Mouse (Mus musculus) c-Kit-positive CD71-positive TER-119-positive erythroid progenitor cells, embryonic 14.5 days (primary cell): ENCODE results near the gene Klhdc10.

Source experiments
- DNase-seq: peaks from one replicate; pipeline ENCODE4 v3.0.0-alpha.2; 2013; ENCODE audit warnings: low spot score

The Klhdc10 gene

DNA sequence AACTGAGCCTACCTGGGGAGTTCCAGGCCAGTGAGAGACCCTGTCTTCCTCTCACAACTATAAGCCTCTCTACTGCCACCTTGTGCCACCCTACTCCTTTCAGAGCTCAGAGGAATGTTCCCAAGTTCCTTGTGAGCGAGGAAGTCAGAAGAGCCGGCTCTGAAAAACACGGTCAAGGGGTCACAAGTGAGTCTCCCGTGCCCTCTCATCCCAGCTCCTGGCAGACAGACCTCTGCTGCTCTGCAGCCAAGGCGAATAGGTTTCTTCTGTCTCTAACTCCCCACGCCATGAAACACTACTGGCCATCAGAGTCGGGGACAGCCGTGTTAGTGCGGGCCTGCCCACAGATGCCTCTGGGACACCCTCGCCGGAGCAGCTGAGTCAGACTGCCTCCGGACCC, 67.0 kb downstream of the Klhdc10 start:
- DNase-seq: no peak

GRCm38 (mm10) chr6:30469370-30469769, 67.7 kb downstream of the Klhdc10 start:
- no peak for DNase-seq

DNA sequence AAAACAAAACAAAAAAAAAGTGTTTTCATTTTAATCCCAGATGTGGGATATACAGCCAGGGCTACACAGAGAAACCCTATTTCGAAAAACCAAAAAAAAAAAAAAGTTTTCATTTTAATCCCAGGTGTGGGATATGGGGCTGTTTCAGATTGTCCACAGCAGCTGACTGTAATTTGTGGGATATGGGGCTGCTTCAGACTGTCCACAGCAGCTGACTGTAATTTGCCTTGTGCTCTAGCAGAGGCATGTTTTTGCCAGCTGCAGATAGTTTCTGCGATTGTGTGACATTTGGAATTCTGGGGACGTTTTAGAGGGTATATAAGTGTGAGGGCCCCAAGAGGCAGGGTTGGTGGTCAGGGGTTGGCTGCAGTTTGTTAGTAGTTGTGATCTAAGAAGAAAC, 70.0 kb downstream of the Klhdc10 start:
- DNase-seq: no peak

DNA sequence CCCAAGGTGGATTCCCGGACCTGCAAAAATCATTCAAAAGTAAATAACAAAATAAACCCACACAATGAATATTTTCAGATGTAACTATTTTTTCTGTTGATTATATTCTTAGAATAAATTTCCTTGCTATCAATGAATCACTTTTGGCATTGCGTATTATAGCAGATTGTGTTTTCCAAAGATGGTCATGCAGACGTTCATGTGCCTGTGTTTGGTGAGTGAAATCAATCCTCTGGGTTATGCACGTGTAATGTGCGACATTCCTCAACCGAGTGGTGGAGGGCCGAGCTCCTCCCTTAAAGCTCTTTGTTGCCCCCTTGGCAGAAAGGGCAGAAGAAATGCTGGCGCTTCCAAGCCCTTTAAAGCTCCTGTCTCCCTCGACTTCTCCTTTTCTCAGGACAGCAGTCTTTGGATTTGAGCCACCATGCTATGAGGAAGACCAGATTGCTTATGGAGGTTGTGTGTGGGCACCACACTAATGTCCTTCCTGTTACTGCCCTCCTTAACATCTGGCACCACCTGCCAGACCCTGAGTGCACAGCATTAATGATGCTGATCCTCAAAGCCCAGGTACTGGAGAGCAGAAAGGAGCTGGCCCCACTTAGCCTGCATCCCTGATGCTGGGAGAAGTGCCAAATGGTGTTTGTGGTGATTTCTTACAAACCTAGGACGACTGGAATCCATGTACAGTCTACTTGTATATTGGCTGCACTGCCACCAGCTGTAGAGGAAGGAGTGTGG, 74.5 kb downstream of the Klhdc10 start:
- DNase-seq: no peak

GRCm38 (mm10) chr6:30477210-30477714, 75.6 kb downstream of the Klhdc10 start:
- no peak for DNase-seq

- DNase-seq: no peak
Observed at GRCm38 (mm10) chr6:30477784-30478183, 76.1 kb downstream of the Klhdc10 start.

DNA sequence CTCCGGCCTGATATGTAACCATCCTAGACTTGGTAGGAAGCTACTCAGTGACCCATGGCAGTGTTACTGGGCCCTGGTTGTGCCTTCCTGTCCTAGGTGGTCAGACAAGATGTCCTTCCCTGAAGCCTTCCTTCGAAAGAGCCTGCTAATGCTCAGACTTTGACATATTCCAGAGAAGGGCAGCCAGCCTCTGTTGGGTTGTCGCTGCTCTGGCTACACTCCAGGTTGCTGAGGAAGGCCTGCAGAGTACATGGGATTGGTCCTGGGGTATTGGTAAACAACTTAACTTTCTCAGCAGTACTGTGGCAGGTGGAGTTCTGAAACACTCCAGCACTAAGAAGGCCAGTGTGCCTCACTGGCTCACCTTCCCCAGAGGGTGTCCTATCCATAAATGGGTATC, 77.8 kb downstream of the Klhdc10 start:
- DNase-seq: no peak

DNA sequence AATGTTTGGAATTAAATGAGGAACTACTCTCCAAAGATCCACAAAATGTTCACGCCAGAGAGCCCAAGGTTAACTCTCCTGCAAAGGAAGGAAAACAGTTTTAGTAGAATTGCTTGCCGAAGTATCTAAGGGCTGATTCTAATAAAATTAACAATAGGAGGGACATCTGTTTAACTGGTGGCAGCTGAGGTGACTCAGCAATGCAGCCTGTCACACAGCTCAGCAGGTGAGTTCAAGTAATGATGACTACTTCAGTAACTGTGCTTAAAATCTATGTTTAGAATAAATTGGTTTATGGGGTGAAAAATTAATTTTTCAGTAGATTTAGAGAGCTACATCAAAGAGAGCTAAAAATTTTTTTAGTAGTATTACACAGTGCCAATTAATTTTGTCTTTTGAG, 81.2 kb downstream of the Klhdc10 start:
- DNase-seq: no peak

DNA sequence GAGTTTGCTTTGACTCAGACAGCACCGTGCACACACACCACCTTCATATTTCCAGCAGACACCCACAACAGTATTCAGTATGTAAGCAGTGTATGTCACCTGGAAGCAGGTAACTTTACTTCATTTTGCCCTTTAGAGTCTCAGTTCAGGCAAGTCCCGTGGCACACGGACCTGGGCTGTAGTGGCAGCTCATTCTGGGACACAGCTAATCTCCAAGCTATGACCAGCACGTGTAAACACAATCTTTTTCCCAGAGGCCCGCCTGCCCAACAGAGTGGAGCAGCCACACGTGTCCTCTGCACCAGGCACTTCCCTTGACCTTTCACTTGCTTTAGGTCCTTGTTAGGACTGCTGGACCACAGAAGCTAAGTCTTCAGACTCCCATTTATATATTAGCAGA, 84.8 kb downstream of the Klhdc10 start:
- DNase-seq: no peak

DNA sequence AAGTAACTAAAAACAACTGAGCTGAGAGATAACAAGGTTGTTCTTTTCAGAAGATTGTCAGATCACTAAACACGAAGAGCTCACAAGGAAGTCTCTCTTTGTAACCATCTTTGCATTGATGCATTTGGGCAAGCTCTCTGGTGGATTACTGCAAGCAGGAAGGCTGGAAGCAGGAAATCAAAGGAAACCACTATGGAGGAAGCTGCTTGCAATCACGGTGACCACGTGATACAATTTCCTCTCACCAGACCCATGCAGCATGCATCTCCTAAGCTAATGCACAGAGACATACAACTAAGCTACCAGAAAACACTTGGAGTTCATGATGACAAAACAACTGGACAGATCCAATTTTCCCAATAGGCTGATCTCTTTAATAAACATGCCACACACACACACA, 97.4 kb downstream of the Klhdc10 start:
- no peak for DNase-seq
